Mouse (Mus musculus) heart, postnatal 0 days (tissue): ENCODE measurements at regions not wholly inside any gene's neighbourhood (a gene's known extent, or its start where the extent isn't known, plus 50 kb on each side); places are given as distances from the start of the nearest gene placed in this dataset.

Experiments
- ATAC-seq: fragments of 200-750 bp; cut with Nextera tagmentation; 2 replicates; pipeline ENCODE4 v1.8.0; 2017; ENCODE audit warnings: low read depth, moderate number of reproducible peaks, moderate library complexity; ENCODE audit not compliant: insufficient read depth
- DNase-seq: peaks from one replicate; pipeline ENCODE4 v3.0.0-alpha.2; 2016; ENCODE audit warnings: low spot score
- H3K27ac ChIP-seq: fragments of 300-500 bp; sonication (generic); 2 replicates; pipeline ENCODE4 v1.5.1; 2014; ENCODE audit warnings: low read depth, mild to moderate bottlenecking
- H3K27me3 ChIP-seq: fragments of 300-500 bp; sonication (generic); 2 replicates; pipeline ENCODE4 v1.6.1; 2014; ENCODE audit warnings: low read length, mixed read lengths; ENCODE audit not compliant: control insufficient read depth, insufficient read depth
- H3K36me3 ChIP-seq: fragments of 300-500 bp; sonication (generic); replicated peaks from 2 replicates; pipeline ENCODE4 v1.6.1; 2014; ENCODE audit warnings: low read length, mixed read lengths; ENCODE audit not compliant: control insufficient read depth, insufficient read depth
- H3K4me1 ChIP-seq: fragments of 300-500 bp; sonication (generic); 2 replicates; pipeline ENCODE4 v1.6.1; 2014; ENCODE audit warnings: antibody characterized with exemption; ENCODE audit not compliant: control insufficient read depth, insufficient read depth
- H3K4me2 ChIP-seq: fragments of 300-500 bp; sonication (generic); 2 replicates; pipeline ENCODE4 v1.6.1; 2014; ENCODE audit warnings: low read depth, mild to moderate bottlenecking, low read length, moderate library complexity
- H3K4me3 ChIP-seq: fragments of 300-500 bp; sonication (generic); 2 replicates; pipeline ENCODE4 v1.5.1; 2014; ENCODE audit warnings: low read depth, low read length
- H3K9ac ChIP-seq: fragments of 300-500 bp; sonication (generic); replicated peaks from 2 replicates; pipeline ENCODE4 v1.6.1; 2014; ENCODE audit warnings: low read depth, low read length, mixed read lengths
- H3K9me3 ChIP-seq: fragments of 300-500 bp; sonication (generic); replicated peaks from 2 replicates; pipeline ENCODE4 v1.6.1; 2016; ENCODE audit warnings: low read length; ENCODE audit not compliant: control insufficient read depth
- CTCF ChIP-seq: IDR thresholded peaks from 2 replicates; pipeline ENCODE4 v1.5.1; 2016; ENCODE audit warnings: antibody characterized with exemption, control low read depth, low read depth
- EP300 ChIP-seq: IDR thresholded peaks from 2 replicates; pipeline ENCODE4 v1.6.1; 2016; ENCODE audit warnings: antibody characterized with exemption, low read depth
- WGBS: fragments of 180-500 bp; shearing (Covaris S2); extraction: QIAGEN DNeasy Blood & Tissue Kit; methylation state at CpG from one replicate; pipeline ENCODE4 v1.1.7; 2014; 5-methylcytosine and 5-hydroxymethylcytosine counted together

GRCm38 (mm10) chr12:106853711-106854240, 634.7 kb upstream of the 3110018I06Rik start:
- no peak for ATAC-seq
- TF ChIP-seq CTCF (no peak), EP300 (no peak)
- no peak overlapping the region for H3K9ac ChIP-seq
- H3K4me3 ChIP-seq, result no peak overlapping the region
- DNase-seq, result no peak
- no peak overlapping the region for H3K27ac ChIP-seq
- WGBS, result 67% methylated on average over 11 of the region's 11 CpGs
- H3K4me2 ChIP-seq, result no peak overlapping the region
- no peaks in the 10 kb centered on the region for H3K36me3 ChIP-seq
- no peaks in the 10 kb centered on the region for H3K9me3 ChIP-seq
- no peaks in the 10 kb centered on the region for H3K4me1 ChIP-seq
- H3K27me3 ChIP-seq, result no peaks in the 10 kb centered on the region

GRCm38 (mm10) chr12:106855520-106855919, 632.9 kb upstream of the 3110018I06Rik start:
- Histone ChIP-seq H3K27ac (no peak overlapping the region), H3K9ac (no peak overlapping the region), H3K9me3 (no peaks in the 10 kb centered on the region), H3K27me3 (no peaks in the 10 kb centered on the region), H3K4me1 (no peaks in the 10 kb centered on the region), H3K4me2 (no peak overlapping the region), H3K4me3 (no peak overlapping the region), H3K36me3 (no peaks in the 10 kb centered on the region)
- DNase-seq (no peak), ATAC-seq (no peak)
- TF ChIP-seq CTCF (no peak), EP300 (no peak)
- 32% methylated on average over 2 of the region's 2 CpGs for WGBS

- no peaks in the 10 kb centered on the region for H3K36me3 ChIP-seq
- DNase-seq (no peak), ATAC-seq (no peak)
- H3K27ac ChIP-seq, result no peak overlapping the region
- no peak overlapping the region for H3K9ac ChIP-seq
- WGBS, result 84% methylated on average over 5 of the region's 5 CpGs
- H3K4me2 ChIP-seq, result no peak overlapping the region
- TF ChIP-seq EP300 (no peak), CTCF (no peak)
- H3K4me3 ChIP-seq, result no peak overlapping the region
- H3K4me1 ChIP-seq, result no peaks in the 10 kb centered on the region
- no peaks in the 10 kb centered on the region for H3K27me3 ChIP-seq
- no peaks in the 10 kb centered on the region for H3K9me3 ChIP-seq
Measured at GRCm38 (mm10) chr12:106861638-106862037, 626.8 kb upstream of the 3110018I06Rik start.

- Histone ChIP-seq H3K4me2 (no peak overlapping the region), H3K9me3 (no peaks in the 10 kb centered on the region), H3K27ac (no peak overlapping the region), H3K36me3 (no peaks in the 10 kb centered on the region), H3K27me3 (no peaks in the 10 kb centered on the region), H3K9ac (no peak overlapping the region), H3K4me3 (no peak overlapping the region), H3K4me1 (no peaks in the 10 kb centered on the region)
- ATAC-seq (no peak), DNase-seq (no peak)
- TF ChIP-seq CTCF, result no peak
- no peak for TF ChIP-seq EP300
- WGBS, result 92% methylated on average over 8 of the region's 8 CpGs
Measured at GRCm38 (mm10) chr12:106864076-106864475, 624.4 kb upstream of the 3110018I06Rik start.

GRCm38 (mm10) chr12:106868036-106868435, 620.4 kb upstream of the 3110018I06Rik start:
- WGBS, result 73% methylated on average over 6 of the region's 6 CpGs
- Histone ChIP-seq H3K4me1 (0 out of 2 replicates have a peak, but pooled peaks cover 4% of the 10 kb centered on the region), H3K27me3 (no peaks in the 10 kb centered on the region), H3K4me2 (no peak overlapping the region), H3K36me3 (no peaks in the 10 kb centered on the region), H3K27ac (no peak overlapping the region), H3K9ac (no peak overlapping the region), H3K4me3 (no peak overlapping the region), H3K9me3 (no peaks in the 10 kb centered on the region)
- no peak for DNase-seq
- no peak for ATAC-seq
- TF ChIP-seq EP300 (no peak), CTCF (no peak)

GRCm38 (mm10) chr12:106871481-106871880, 617.0 kb upstream of the 3110018I06Rik start:
- Histone ChIP-seq H3K4me2 (0 out of 2 replicates have a peak overlapping the region, but pooled peaks have one; percentile 28), H3K36me3 (no peaks in the 10 kb centered on the region), H3K4me1 (0 out of 2 replicates have a peak, but pooled peaks cover 4% of the 10 kb centered on the region), H3K9me3 (no peaks in the 10 kb centered on the region), H3K9ac (no peak overlapping the region), H3K27ac (no peak overlapping the region), H3K27me3 (no peaks in the 10 kb centered on the region), H3K4me3 (no peak overlapping the region)
- TF ChIP-seq CTCF (no peak), EP300 (no peak)
- ATAC-seq (no peak), DNase-seq (no peak)
- WGBS, result 10% methylated on average over 11 of the region's 11 CpGs
